Mouse (Mus musculus): ENCODE measurements around the gene Plxnb1. TPM values are rescaled to one million over a fixed set of nuclear protein-coding genes. Genes with fewer than 3 reads are reported as not detected.

Plxnb1 gene
- polyA plus RNA-seq, 1 experiment from 2014 or later, result 7.4 TPM

DNA sequence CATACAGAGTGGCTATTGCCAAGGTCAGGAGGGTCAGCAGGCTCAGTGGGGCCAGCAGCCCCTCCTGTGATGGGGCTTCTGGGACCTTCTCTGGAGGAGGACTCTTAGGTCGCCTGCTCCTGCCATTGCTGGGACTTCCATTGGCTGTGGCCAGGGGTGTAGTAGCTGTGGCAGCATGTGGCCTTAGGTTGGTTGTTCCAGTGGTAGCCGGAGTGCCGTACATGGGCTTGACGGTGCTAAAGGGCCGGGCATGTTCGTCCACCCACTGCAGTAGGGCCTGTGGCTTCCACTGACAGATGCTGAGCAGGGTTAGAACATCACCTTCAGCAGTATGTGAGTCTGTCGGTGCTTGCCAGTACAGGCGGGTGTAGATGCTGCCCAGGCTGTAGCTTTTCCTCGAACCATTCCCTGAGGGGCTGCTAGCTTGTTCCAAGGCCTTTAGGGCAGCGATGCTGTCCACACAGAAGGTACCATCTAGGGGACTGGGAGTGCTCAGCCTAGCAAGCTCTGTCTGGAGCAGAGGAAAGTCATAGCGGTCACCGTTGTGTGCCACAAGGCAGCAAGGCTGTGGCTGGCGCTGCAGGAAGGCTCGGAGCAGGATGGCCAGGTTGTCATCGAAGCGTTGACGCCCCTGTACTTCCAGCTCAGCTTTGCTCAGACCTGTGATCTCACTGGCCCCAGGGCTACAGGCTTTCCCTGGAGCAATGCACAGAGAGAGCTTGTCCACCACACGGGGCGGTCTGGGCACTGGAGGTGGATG, 37.0 kb upstream of the Plxnb1 start:
- Histone ChIP-seq H3K27ac (ENCODE audit: low read depth, low read length) (peak overlapping the region; percentile 85; the same call in 1 of the 2 replicates), H3K4me3 (ENCODE audit: low read depth, low read length) (peak overlapping the region; percentile 49), H3K27me3 (replicated peaks; ENCODE audit: control insufficient read depth, insufficient read depth, low read length) (no peaks in the 10 kb centered on the region), H3K9me3 (ENCODE audit: control insufficient read depth, low read length) (no peaks in the 10 kb centered on the region), H3K4me2 (peak overlapping the region; percentile 79), H3K9ac (ENCODE audit: low read depth, low read length) (peak overlapping the region; percentile 64), H3K4me1 (replicated peaks; ENCODE audit: control insufficient read depth, insufficient read depth, low read length) (peaks cover 20% of the 10 kb centered on the region), H3K36me3 (ENCODE audit: control insufficient read depth, insufficient read depth, low read length) (peaks cover 20% of the 10 kb centered on the region)
- WGBS, result 92% methylated on average over 19 of the region's 19 CpGs
- ATAC-seq (replicated peaks; ENCODE audit: low FRiP score) (no peak), DNase-seq (ENCODE audit: low spot score) (no peak)

DNA sequence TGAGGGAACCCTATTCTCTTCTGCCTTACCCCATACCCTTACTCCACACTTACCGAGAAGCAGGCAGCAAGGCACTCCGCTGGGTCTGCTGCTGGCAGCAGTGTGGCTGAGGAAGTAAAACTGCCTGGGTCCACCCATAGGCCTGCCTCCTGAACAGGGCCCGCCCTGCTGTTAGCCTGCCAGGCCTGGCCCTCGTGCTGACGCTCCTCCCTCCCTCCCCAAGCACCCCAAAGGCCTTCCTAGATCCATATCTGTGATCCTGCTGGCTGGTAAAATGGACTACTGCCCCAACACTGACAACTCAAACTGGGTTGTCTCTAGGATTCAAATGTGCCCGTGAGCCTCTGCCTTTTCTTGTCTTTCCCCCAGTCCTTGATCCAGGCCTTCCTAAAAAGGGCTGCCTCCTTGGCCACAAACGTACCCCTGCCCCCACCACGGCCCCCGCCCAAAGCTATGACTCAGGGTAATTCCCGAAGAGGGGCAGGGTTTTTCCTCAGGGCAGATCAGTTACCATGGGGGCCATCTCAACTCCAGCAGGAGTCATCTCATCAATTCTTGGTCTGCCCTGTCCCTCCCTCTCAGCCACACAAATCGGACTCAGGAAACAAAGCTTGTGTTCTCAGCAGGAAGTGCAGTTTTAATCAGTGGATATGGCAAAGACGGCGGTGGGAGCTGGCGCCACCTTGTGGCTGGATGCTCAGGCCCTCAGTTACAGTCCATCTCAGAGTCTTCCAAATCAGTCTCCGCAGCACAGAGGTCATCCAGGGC, 35.9 kb upstream of the Plxnb1 start, which contains the start of gene Trex1:
TSS of gene Trex1 (minus strand) at position 599 of the 768 bp plus-strand sequence.
- Histone ChIP-seq H3K36me3 (ENCODE audit: control insufficient read depth, insufficient read depth, low read length) (peaks cover 23% of the 10 kb centered on the region), H3K4me1 (replicated peaks; ENCODE audit: control insufficient read depth, insufficient read depth, low read length) (peaks cover 19% of the 10 kb centered on the region), H3K27ac (ENCODE audit: low read depth, low read length) (peak within 1 kb of the TSS; percentile 85), H3K9ac (ENCODE audit: low read depth, low read length) (peak within 1 kb of the TSS; percentile 64), H3K27me3 (replicated peaks; ENCODE audit: control insufficient read depth, insufficient read depth, low read length) (no peaks in the 10 kb centered on the region), H3K4me2 (peak within 1 kb of the TSS; percentile 79), H3K9me3 (ENCODE audit: control insufficient read depth, low read length) (no peaks in the 10 kb centered on the region), H3K4me3 (ENCODE audit: low read depth, low read length) (peak within 1 kb of the TSS; percentile 49)
- 10% methylated on average over 15 of the region's 15 CpGs for WGBS
- peak; percentile 85 for DNase-seq (ENCODE audit: low spot score)
- ATAC-seq (replicated peaks; ENCODE audit: low FRiP score), result peak; percentile 94

DNA sequence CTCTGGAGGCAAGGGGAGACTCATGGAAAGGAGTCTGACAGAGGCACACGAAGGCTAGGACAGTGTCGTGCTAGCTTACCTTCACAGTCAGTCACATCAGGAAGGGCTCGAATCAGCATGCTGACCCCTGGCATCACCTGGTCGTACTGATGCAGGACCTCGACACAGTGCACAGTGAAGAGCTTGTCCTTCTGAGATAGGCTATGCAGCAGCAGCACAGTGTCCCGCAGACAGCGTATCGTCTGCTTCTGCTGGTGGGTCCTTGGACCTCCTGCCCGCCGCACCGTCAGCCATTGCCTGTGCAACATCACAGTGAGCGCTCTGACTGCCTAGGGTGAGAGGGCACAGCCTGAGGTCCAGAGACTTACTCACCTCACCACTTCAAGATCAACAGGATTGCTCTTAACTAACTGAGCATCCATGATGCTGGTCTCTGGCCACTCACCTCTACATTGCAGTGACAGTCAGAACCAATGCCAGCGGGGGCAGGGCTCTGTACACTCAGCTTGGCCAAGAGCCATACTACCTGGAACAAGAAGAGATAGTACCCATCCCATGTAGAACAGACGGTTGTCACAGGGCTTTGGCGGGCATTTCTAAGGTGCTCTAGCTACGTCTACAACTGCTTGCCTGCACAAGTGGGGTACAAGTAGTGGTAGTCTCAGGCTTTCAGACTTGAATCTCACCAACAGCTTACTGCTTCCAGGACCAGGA, 34.8 kb upstream of the Plxnb1 start:
- no peak overlapping the region for H3K9ac ChIP-seq (ENCODE audit: low read depth, low read length)
- 88% methylated on average over 16 of the region's 16 CpGs for WGBS
- DNase-seq (ENCODE audit: low spot score), result no peak
- H3K9me3 ChIP-seq (ENCODE audit: control insufficient read depth, low read length), result no peaks in the 10 kb centered on the region
- H3K4me1 ChIP-seq (replicated peaks; ENCODE audit: control insufficient read depth, insufficient read depth, low read length), result peaks cover 12% of the 10 kb centered on the region
- no peak overlapping the region for H3K27ac ChIP-seq (ENCODE audit: low read depth, low read length)
- no peak for ATAC-seq (replicated peaks; ENCODE audit: low FRiP score)
- no peaks in the 10 kb centered on the region for H3K27me3 ChIP-seq (replicated peaks; ENCODE audit: control insufficient read depth, insufficient read depth, low read length)
- H3K36me3 ChIP-seq (ENCODE audit: control insufficient read depth, insufficient read depth, low read length), result peaks cover 29% of the 10 kb centered on the region
- no peak overlapping the region for H3K4me2 ChIP-seq
- H3K4me3 ChIP-seq (ENCODE audit: low read depth, low read length), result no peak overlapping the region

DNA sequence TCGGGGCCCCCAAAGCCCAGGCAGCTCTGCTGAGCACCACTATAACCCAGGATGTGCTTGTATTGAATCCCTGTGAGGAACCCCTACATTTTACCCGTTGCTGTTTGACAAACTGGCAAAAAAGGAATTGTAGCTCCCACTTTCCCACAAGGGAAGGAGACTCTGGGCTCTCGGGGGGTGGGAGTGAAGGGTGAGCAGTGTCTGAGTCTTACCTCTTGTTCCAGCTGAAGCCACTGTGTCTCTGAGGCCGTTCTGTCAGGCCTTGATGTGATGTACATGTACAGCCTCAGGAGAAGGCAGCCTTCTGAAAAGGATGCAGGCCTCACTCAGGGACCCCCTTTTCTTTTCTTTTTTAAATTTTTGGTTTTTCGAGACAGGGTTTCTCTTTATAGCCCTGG, 34.3 kb upstream of the Plxnb1 start:
- Histone ChIP-seq H3K27ac (ENCODE audit: low read depth, low read length) (no peak overlapping the region), H3K9ac (ENCODE audit: low read depth, low read length) (no peak overlapping the region), H3K4me3 (ENCODE audit: low read depth, low read length) (no peak overlapping the region), H3K27me3 (replicated peaks; ENCODE audit: control insufficient read depth, insufficient read depth, low read length) (no peaks in the 10 kb centered on the region), H3K4me1 (replicated peaks; ENCODE audit: control insufficient read depth, insufficient read depth, low read length) (peaks cover 9% of the 10 kb centered on the region), H3K9me3 (ENCODE audit: control insufficient read depth, low read length) (no peaks in the 10 kb centered on the region), H3K36me3 (ENCODE audit: control insufficient read depth, insufficient read depth, low read length) (peaks cover 34% of the 10 kb centered on the region), H3K4me2 (no peak overlapping the region)
- 88% methylated on average over 5 of the region's 5 CpGs for WGBS
- no peak for DNase-seq (ENCODE audit: low spot score)
- no peak for ATAC-seq (replicated peaks; ENCODE audit: low FRiP score)

DNA sequence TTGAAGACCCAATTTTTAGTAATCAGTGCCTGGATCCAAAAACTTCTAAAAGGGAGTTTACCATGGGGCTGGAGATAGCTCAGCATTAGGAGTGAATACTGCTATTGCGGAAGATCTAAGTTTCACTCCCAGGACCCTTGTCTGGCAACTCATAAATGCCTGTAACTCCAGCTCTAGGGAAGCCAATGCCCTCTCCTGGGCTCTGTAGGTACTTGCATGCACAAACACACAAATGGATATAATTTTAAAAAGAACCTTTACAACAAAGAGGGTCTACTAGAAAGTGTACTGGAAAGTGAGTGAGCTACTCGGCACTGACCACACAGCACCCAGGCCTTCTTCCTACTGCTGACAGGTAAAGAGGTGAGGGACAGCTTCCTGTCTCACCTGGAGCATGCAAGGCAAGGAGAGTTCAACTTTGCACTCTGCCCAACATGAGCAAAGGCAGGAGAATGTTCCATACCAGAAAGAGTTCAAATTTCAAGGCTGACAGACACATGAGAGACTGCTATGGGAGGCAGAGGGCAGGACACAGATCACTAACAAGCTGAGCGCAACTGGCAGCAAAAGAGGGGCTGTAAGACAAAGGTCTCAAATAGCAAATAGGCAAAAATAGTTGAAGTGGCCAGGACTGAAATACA, 27.0 kb upstream of the Plxnb1 start:
- 91% methylated on average over 3 of the region's 3 CpGs for WGBS
- ATAC-seq (replicated peaks; ENCODE audit: low FRiP score), result no peak
- peaks cover 47% of the 10 kb centered on the region for H3K36me3 ChIP-seq (ENCODE audit: control insufficient read depth, insufficient read depth, low read length)

DNA sequence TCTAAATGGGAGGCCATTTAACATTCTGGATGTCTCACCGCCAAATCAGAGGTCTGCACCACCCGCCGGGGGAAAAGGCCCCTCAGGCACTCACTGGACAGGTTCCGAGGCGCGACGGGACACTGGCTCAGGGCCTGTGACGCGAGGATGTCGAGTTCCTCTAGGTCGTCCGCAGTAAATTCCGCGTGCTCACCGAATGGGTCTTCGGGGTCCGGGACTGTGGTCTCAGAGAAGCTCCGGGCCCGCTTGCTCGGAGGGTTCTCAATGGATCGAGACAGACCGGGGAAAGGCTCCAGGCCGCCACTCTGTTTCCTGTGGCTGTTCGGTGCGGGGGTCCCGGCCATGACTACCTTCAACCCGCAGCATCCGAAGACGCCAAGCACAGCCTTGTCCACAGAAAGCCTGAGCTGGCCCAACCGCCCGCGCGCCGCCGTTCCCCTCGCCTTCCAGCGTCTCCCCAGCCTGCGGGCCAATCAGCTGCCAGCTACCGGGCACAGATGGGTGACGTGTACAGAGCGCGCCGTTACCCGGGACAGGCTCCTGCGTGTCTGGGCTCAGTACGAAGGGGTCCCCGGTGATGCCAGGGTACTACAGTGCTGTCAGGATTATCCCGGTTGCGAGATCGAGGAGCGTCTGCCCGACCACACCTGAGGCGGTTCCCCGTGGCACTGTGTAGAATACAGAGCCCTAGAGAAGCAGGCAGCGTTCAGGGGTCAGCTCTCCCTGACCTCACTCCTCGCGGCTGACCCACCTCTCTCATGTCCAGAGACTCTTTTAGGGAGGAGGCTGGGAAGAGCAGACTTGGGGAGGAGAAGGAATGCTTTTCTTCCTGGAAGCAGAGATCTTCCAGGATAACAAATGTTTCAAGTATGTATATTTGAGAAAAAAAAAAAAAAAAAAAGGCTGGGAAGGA, 21.3 kb upstream of the Plxnb1 start, which contains the start of gene Atrip:
TSS of gene Atrip (minus strand) at position 464 of the 913 bp plus-strand sequence.
- H3K27ac ChIP-seq (ENCODE audit: low read depth, low read length), result peak within 1 kb of the TSS; percentile 40
- H3K9me3 ChIP-seq (ENCODE audit: control insufficient read depth, low read length), result no peaks in the 10 kb centered on the region
- DNase-seq (ENCODE audit: low spot score), result peak; percentile 89
- peak within 1 kb of the TSS; percentile 78 for H3K4me3 ChIP-seq (ENCODE audit: low read depth, low read length)
- H3K4me2 ChIP-seq, result peak within 1 kb of the TSS; percentile 97
- peak within 1 kb of the TSS; percentile 84 for H3K9ac ChIP-seq (ENCODE audit: low read depth, low read length)
- peaks cover 17% of the 10 kb centered on the region for H3K36me3 ChIP-seq (ENCODE audit: control insufficient read depth, insufficient read depth, low read length)
- peak; percentile 98 for ATAC-seq (replicated peaks; ENCODE audit: low FRiP score)
- WGBS, result under 1% methylated on average over 57 of the region's 57 CpGs
- peaks cover 13% of the 10 kb centered on the region for H3K4me1 ChIP-seq (replicated peaks; ENCODE audit: control insufficient read depth, insufficient read depth, low read length)
- no peaks in the 10 kb centered on the region for H3K27me3 ChIP-seq (replicated peaks; ENCODE audit: control insufficient read depth, insufficient read depth, low read length)

More for the DNA sequence above, 27.0 kb upstream of the Plxnb1 start:
- no peak overlapping the region for H3K4me2 ChIP-seq
- no peak overlapping the region for H3K27ac ChIP-seq (ENCODE audit: low read depth, low read length)
- H3K4me3 ChIP-seq (ENCODE audit: low read depth, low read length), result no peak overlapping the region
- no peak for DNase-seq (ENCODE audit: low spot score)
- H3K9me3 ChIP-seq (ENCODE audit: control insufficient read depth, low read length), result no peaks in the 10 kb centered on the region
- no peaks in the 10 kb centered on the region for H3K27me3 ChIP-seq (replicated peaks; ENCODE audit: control insufficient read depth, insufficient read depth, low read length)
- peaks cover 9% of the 10 kb centered on the region for H3K4me1 ChIP-seq (replicated peaks; ENCODE audit: control insufficient read depth, insufficient read depth, low read length)
- H3K9ac ChIP-seq (ENCODE audit: low read depth, low read length), result no peak overlapping the region

DNA sequence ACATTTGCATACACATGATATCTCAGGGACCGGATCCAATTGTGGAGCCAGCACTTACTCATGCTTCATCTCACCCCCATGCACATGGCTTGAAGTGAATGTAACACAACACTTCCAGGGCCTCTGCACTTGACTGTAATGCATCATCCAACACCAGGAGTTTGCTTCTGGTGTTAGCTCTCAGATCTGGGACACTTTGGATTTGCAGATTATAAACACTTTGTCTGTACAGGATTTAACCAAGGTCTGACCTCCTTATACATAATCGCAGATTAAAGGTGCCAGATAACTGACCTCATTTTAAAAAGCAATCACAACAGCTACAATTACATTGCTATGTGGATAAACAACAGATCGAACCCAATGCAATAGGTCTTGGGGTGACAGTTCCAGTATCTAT, 14.7 kb upstream of the Plxnb1 start:
- H3K4me2 ChIP-seq, result peak overlapping the region; percentile 65
- no peak overlapping the region for H3K27ac ChIP-seq (ENCODE audit: low read depth, low read length)
- H3K4me3 ChIP-seq (ENCODE audit: low read depth, low read length), result peak overlapping the region; percentile 84; the same call in 1 of the 2 replicates
- no peak for ATAC-seq (replicated peaks; ENCODE audit: low FRiP score)
- 91% methylated on average over 3 of the region's 3 CpGs for WGBS
- H3K4me1 ChIP-seq (replicated peaks; ENCODE audit: control insufficient read depth, insufficient read depth, low read length), result peaks cover 17% of the 10 kb centered on the region
- H3K9ac ChIP-seq (ENCODE audit: low read depth, low read length), result no peak overlapping the region
- peaks cover 9% of the 10 kb centered on the region; the same call in 1 of the 2 replicates for H3K36me3 ChIP-seq (ENCODE audit: control insufficient read depth, insufficient read depth, low read length)
- no peaks in the 10 kb centered on the region for H3K9me3 ChIP-seq (ENCODE audit: control insufficient read depth, low read length)
- no peak for DNase-seq (ENCODE audit: low spot score)
- no peaks in the 10 kb centered on the region for H3K27me3 ChIP-seq (replicated peaks; ENCODE audit: control insufficient read depth, insufficient read depth, low read length)
